Mouse (Mus musculus): ENCODE measurements around the gene Pilrb1. TPM values are rescaled to one million over a fixed set of nuclear protein-coding genes. Genes with fewer than 3 reads are reported as not detected.

The Pilrb1 gene
- total RNA-seq, 2 experiments from 2014 or later: 0.61 to 0.83 TPM

DNA sequence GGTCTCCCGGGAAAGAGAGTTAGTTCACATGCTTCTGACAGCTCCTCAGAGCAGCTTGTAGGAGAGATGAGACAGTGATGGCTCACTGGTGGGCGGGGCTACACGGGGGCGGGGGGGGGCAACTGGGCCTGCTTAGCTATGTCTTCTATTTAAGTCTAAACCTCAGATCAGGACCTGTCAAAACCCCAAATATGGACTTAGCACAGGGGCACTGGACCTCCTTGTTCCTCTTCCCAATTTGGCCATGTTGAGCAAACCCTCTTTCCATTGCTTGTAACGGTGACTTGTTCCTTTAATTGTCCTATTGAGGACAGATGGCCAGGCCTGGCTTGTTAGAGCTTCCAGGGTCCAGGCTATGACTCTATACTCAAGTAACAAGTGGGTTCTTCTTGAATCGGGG lies 26.4 kb downstream of the Pilrb1 start:
- intact Hi-C loops (cut with DNase I): no loop called here
- no peak for DNase-seq (ENCODE audit: low spot score)

DNA sequence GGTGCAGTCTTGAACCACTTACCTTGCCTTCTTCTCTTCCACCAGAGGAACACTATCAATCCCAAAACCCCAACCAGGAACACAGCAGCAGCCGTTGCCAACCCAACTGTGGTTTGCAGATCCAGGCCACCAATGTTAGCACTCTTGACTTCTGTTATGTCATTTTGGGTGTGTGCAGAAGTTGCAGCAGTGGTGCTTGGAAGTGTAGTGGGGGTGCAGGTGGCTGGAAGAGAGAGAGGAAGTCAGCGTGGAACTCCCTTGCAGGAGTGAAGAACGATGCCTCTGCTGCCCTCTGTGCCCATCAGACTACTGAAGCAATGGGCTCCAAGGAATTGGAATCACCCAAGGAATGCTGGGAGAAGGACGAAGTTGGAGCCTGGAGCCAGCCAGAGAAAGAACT lies 26.8 kb downstream of the Pilrb1 start:
- intact Hi-C loops (cut with DNase I): no loop called here
- no peak for DNase-seq (ENCODE audit: low spot score)

DNA sequence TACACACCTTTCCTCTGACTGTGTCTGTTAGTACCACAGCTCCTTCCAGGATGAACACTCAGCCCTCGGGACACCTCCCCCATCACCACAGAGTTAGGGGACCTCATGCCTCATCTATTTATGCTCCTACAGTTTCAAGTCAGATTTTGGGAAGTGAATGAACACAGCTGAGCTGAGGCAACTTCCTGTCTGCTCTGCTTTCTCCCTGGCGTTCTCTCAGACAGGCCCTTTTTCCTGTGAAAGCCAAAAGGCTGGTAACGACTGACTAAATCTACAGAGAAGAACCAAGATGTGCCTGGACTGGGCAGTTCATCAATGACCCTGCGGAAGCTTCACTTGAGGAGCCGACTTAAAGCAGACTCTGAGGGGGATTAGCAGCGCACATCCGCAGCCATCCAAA lies 27.7 kb downstream of the Pilrb1 start:
- intact Hi-C loops (cut with DNase I): no loop called here
- DNase-seq (ENCODE audit: low spot score): no peak

DNA sequence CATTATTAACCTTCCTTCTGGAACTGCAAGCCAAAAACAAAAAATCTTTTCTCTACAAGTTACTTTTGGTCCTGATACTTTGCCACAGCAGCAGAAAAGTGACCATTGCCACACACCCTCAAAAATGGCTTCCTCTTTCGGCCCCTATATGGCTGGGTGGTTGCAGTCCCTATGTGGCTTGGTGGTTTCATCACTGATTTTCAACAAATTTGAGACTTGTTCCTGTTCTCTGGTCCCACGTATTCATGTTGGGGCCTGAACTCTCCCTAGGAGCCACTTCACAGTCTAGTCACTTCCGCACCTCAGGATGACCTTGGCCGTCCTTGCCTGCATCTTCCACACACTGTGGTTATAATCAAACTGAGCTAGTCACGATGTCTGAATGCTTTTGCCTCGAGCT lies 29.2 kb downstream of the Pilrb1 start:
- intact Hi-C loops (cut with DNase I): no loop called here
- no peak for DNase-seq (ENCODE audit: low spot score)

GRCm38 (mm10) chr5:137826421-137826820 lies 31.5 kb downstream of the Pilrb1 start:
- intact Hi-C loops (cut with DNase I): no loop called here
- DNase-seq (ENCODE audit: low spot score): no peak

DNA sequence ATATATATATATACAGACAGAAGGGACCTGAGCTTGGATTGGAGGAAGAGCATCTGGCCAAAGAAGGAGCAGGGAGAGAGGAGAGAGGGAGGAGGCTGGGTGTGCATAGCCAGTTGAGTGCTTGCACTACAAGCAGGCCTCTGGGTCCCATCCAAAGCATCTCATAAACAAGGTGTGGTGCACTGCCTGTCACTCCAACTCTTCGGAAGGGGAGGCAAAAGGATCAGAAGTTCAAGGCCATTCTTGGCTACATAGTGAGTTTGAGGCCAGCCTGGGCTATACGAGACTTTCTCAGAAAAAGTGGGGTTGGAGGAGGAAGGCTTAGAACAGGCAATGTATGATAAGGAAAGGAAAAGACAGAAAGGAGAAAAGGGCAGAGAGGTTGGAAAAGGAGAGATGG lies 31.9 kb downstream of the Pilrb1 start:
- intact Hi-C loops (cut with DNase I): no loop called here
- DNase-seq (ENCODE audit: low spot score): no peak

- DNase-seq (ENCODE audit: low spot score): no peak
- intact Hi-C loops (cut with DNase I): no loop called here
These were observed 32.9 kb downstream of the Pilrb1 start for GRCm38 (mm10) chr5:137825030-137825429.

DNA sequence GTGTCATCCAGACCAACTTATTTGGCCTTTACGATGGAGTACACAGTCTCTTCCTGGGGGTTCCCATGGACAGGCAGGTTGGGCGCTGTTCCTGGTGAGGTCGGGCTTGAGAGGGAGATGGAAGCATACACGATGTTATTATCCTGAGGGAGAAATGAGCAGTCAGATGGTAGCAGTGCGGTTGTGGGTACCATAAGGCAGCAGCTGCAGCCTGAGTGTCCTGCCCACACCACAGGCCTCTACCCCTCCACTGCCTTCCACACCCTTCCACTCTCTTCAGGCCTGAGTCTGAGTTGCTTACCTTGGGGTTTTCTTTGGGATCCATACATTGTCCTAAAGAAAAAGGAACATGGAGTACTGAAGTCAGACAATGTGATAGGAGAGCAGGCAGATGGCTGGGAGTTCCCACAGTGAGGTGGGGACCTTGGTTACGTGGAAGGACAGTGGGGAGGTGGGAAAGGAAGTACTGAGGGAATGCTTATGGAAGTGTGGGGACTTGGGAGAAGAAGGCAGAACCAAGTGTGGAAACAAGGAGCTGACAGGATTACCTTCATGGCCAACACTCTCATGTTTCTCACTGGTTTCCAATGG lies 34.4 kb downstream of the Pilrb1 start:
- DNase-seq (ENCODE audit: low spot score): no peak
- intact Hi-C loops (cut with DNase I): no loop called here

- intact Hi-C loops (cut with DNase I): no loop called here
- DNase-seq (ENCODE audit: low spot score): no peak
These were observed 35.3 kb downstream of the Pilrb1 start for GRCm38 (mm10) chr5:137822602-137823001.

DNA sequence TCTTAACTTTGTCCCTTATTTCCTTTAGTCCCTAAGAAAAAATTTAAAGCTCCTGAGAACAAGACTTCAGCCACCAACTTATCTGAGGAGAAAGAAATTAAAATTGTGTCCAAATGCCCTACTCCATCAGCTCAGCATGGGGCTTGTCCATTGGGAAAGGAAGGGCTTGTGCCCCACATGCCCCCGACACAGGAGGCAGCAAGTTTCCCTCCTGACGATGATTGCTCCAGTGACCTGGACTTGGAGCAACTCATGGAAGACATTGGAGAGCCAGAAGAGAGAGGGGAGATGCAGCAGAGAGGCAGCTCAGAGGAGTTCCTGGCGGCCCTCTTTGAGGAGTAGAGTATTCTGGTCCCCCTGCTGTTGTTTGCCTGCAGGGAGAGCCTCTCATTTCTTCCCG lies 35.8 kb downstream of the Pilrb1 start:
- DNase-seq (ENCODE audit: low spot score): no peak
- intact Hi-C loops (cut with DNase I): no loop called here

DNA sequence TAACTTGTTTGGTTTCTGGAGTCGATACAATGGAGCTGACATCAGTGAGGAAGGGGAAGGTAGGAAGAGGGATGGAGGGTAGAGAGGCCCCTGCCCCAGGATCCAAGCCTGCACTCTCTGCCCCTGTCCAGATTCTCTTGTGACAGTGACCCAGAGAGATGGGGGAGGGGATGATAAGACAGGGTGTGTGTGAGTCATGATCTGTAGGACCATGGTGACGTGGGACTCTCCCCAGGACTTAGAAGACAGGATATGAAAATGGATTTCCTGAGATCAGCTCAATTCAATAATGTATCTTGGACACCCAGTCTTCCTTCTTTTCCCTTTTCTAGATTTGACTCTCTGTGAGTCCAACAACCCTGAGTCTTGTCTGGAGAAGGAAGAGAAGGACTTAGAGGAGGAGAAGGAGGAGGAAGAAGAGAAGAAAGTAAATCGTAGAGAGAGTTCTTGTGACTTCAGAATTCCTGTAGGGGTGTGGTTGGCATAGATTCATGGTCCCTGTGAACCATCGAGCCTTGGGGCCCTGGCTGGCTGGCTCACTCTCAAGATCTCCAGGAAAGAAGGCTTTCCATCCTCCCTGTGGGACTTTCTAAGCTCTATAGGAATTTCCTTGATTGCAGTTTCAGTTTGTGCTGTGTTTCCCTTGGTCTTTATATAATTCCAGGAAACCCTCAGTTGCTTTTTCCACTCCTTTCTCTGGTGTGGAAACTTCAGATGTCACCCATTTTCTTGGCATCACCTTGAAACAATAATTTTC lies 40.3 kb downstream of the Pilrb1 start:
- intact Hi-C loops (cut with DNase I): no loop called here
- DNase-seq (ENCODE audit: low spot score): no peak

- intact Hi-C loops (cut with DNase I): no loop called here
- no peak for DNase-seq (ENCODE audit: low spot score)
These were observed 49.6 kb downstream of the Pilrb1 start for GRCm38 (mm10) chr5:137808316-137808715.

- no peak for DNase-seq (ENCODE audit: low spot score)
- intact Hi-C loops (cut with DNase I): no loop called here
These were observed 51.7 kb downstream of the Pilrb1 start for GRCm38 (mm10) chr5:137806158-137806557.

Other genes starting within 250 kb of the Pilrb1 start
- gene Pcolce, start 244.3 kb downstream of the Pilrb1 start, total RNA-seq (2021): 10 to 100 TPM; 66.9 to 71.3 TPM
- under 1 TPM; 0.11 to 0.36 TPM for gene Fbxo24, start 229.1 kb downstream of the Pilrb1 start, total RNA-seq (2021)
- gene Lrch4, start 229.0 kb downstream of the Pilrb1 start, total RNA-seq (2021): 10 to 100 TPM; 17.6 to 18.2 TPM
- gene Gm20605, start 228.9 kb downstream of the Pilrb1 start, total RNA-seq (2021): 1 to 10 TPM; 3.2 to 4.5 TPM
- 1 to 10 TPM; 3.0 to 3.9 TPM for gene Sap25, start 216.8 kb downstream of the Pilrb1 start, total RNA-seq (2021)
- under 1 TPM; 0.29 to 0.48 TPM for gene Irs3, start 212.4 kb downstream of the Pilrb1 start, total RNA-seq (2021)
- 10 to 100 TPM; 11.8 to 13.3 TPM for gene Agfg2, start 173.4 kb downstream of the Pilrb1 start, total RNA-seq (2021)
- under 1 TPM; 0.98 to 0.99 TPM for gene Nyap1, start 116.5 kb downstream of the Pilrb1 start, total RNA-seq (2021)
- gene Tsc22d4, start 112.4 kb downstream of the Pilrb1 start, total RNA-seq (2021): 100 to 1,000 TPM; 282 to 288 TPM
- gene Ppp1r35, start 79.3 kb downstream of the Pilrb1 start, total RNA-seq (2021): 10 to 100 TPM; 11.1 to 13.4 TPM
- 10 to 100 TPM; 20.6 to 29.3 TPM for gene Mepce, start 70.5 kb downstream of the Pilrb1 start, total RNA-seq (2021)
- under 1 TPM; 0.57 to 0.89 TPM for gene Zcwpw1, start 70.3 kb downstream of the Pilrb1 start, total RNA-seq (2021)
- 1 to 10 TPM; 1.7 to 1.9 TPM for gene Pilra, start 21.8 kb downstream of the Pilrb1 start, total RNA-seq (2021)
- under 1 TPM in 1 of 2 experiments, not detected in 1; 0.81 TPM for gene Pilrb2, start 13.7 kb upstream of the Pilrb1 start, total RNA-seq (2021)
- gene Cyp3a13, start 63.5 kb upstream of the Pilrb1 start, total RNA-seq (2021): under 1 TPM; 0.17 to 0.31 TPM
- under 1 TPM; 0.26 to 0.42 TPM for gene Gjc3, start 105.0 kb upstream of the Pilrb1 start, total RNA-seq (2021)
- not detected for gene Azgp1, start 123.4 kb upstream of the Pilrb1 start, total RNA-seq (2021)
- not detected for gene Smok3a, start 163.2 kb upstream of the Pilrb1 start, total RNA-seq (2021)
- gene Smok3b, start 163.3 kb upstream of the Pilrb1 start, total RNA-seq (2021): not detected
- not detected for gene Smok3c, start 195.1 kb upstream of the Pilrb1 start, total RNA-seq (2021)
- 10 to 100 TPM; 14.3 to 16.2 TPM for gene Zkscan1, start 227.0 kb upstream of the Pilrb1 start, total RNA-seq (2021)